Mouse (Mus musculus): ENCODE results near the gene Ppp2r5a. TPM values are rescaled to one million over a fixed set of nuclear protein-coding genes. Genes with fewer than 3 reads are reported as not detected.
"Not testable (repeated sequence)": the region's sequence is repeated elsewhere in the genome, so short reads cannot be mapped to it uniquely, and the experiment has no call there.

Ppp2r5a gene
- total and polyA plus RNA-seq, 3 experiments = 40.3 to 96.7 (median 62.0) TPM

GRCm38 (mm10) chr1:191423201-191423600 lies 20.1 kb upstream of the Ppp2r5a start:
- Histone ChIP-seq H3K36me3 (replicated peaks in 1 of 2; ENCODE audit: control insufficient read depth in 1 of 2, insufficient read depth in 1 of 2, low read length in 1 of 2) (no peaks in the 10 kb centered on the region), H3K27ac (ENCODE audit: insufficient read depth, low read depth) (no peak overlapping the region), H3K4me2 (ENCODE audit: insufficient read depth, low read depth, poor library complexity, severe bottlenecking) (no peak overlapping the region), H3K27me3 (replicated peaks) (no peaks in the 10 kb centered on the region), H3K4me3 (replicated peaks in 1 of 3; ENCODE audit: low read depth in 2 of 3, low read length in 2 of 3, poor library complexity in 1 of 3) (no peak overlapping the region), H3K79me2 (replicated peaks; ENCODE audit: control insufficient read depth, extremely low read depth, insufficient read depth, poor library complexity, severe bottlenecking) (no peaks in the 10 kb centered on the region), H3K9me3 (replicated peaks; ENCODE audit: low read length) (no peaks in the 10 kb centered on the region), H3K9ac (ENCODE audit: insufficient read depth, low read depth) (no peak overlapping the region), H3K4me1 (ENCODE audit: control insufficient read depth in 1 of 2, insufficient read depth in 2 of 2) (peaks cover 2 to 23% of the 10 kb centered on the region in 2 experiments; a peak in 3 of 4 replicates)
- DNase-seq (ENCODE audit: extremely low read depth) = no peak
- dilution Hi-C loops (cut with MboI; ENCODE audit: extremely low pct_ligation_motif_present, extremely low pct_unique_long_range_greater_than_20kb, low sequenced_read_pairs) = no loop called here
- TF ChIP-seq SMC3 (IDR thresholded peaks at IDR 0.05; ENCODE audit: low read depth, low read length) (no peak), BHLHE40 (IDR thresholded peaks at IDR 0.05; ENCODE audit: low read depth, low read length) (no peak), USF2 (conservative IDR thresholded peaks at IDR 0.05; ENCODE audit: low read depth, low read length) (no peak), KAT2A (IDR thresholded peaks at IDR 0.05; ENCODE audit: insufficient replicate concordance, low read length) (no peak), NRF1 (IDR thresholded peaks at IDR 0.05; ENCODE audit: low read depth, low read length) (no peak), CTCF (conservative IDR thresholded peaks at IDR 0.05 in 1 of 2, IDR thresholded peaks at IDR 0.05 in 1 of 2; ENCODE audit: low read depth in 2 of 2, low read length in 2 of 2) (no peak), ZMIZ1 (IDR thresholded peaks at IDR 0.05; ENCODE audit: low read depth, low read length) (no peak), TCF12 (IDR thresholded peaks at IDR 0.05; ENCODE audit: low read depth, low read length) (no peak), IRF4 (IDR thresholded peaks at IDR 0.05; ENCODE audit: low read depth, low read length) (no peak), JUND (conservative IDR thresholded peaks at IDR 0.05; ENCODE audit: low read depth, low read length) (no peak), RCOR1 (conservative IDR thresholded peaks at IDR 0.05; ENCODE audit: low read depth, low read length) (no peak), MAZ (IDR thresholded peaks at IDR 0.05; ENCODE audit: low read depth, low read length) (no peak), HCFC1 (IDR thresholded peaks at IDR 0.05; ENCODE audit: low read depth, low read length) (no peak), MXI1 (IDR thresholded peaks at IDR 0.05; ENCODE audit: low read depth, low read length) (no peak), NELFE (IDR thresholded peaks at IDR 0.05; ENCODE audit: low read depth, low read length) (no peak), JUN (IDR thresholded peaks at IDR 0.05; ENCODE audit: insufficient read depth, low read depth, low read length) (no peak), ZNF384 (IDR thresholded peaks at IDR 0.05; ENCODE audit: low read depth, low read length) (no peak), GABPA (IDR thresholded peaks at IDR 0.05; ENCODE audit: insufficient replicate concordance, low read depth, low read length) (no peak), SIN3A (IDR thresholded peaks at IDR 0.05; ENCODE audit: low read length) (no peak), ZC3H11A (IDR thresholded peaks at IDR 0.05; ENCODE audit: low read depth, low read length) (no peak)
- in situ Hi-C loops (cut with MboI; ENCODE audit: low pct_ligation_motif_present, low pct_unique_long_range_greater_than_20kb, low sequenced_read_pairs) = no loop called here

GRCm38 (mm10) chr1:191422714-191423113 lies 19.6 kb upstream of the Ppp2r5a start:
- H3K36me3 ChIP-seq (replicated peaks in 1 of 2; ENCODE audit: control insufficient read depth in 1 of 2, insufficient read depth in 1 of 2, low read length in 1 of 2); H3K9ac ChIP-seq (ENCODE audit: insufficient read depth, low read depth); H3K9me3 ChIP-seq (replicated peaks; ENCODE audit: low read length); H3K79me2 ChIP-seq (replicated peaks; ENCODE audit: control insufficient read depth, extremely low read depth, insufficient read depth, poor library complexity, severe bottlenecking); DNase-seq (ENCODE audit: extremely low read depth); dilution Hi-C loops (cut with MboI; ENCODE audit: extremely low pct_ligation_motif_present, extremely low pct_unique_long_range_greater_than_20kb, low sequenced_read_pairs); H3K4me3 ChIP-seq (replicated peaks in 1 of 3; ENCODE audit: low read depth in 2 of 3, low read length in 2 of 3, poor library complexity in 1 of 3); H3K27ac ChIP-seq (ENCODE audit: insufficient read depth, low read depth); in situ Hi-C loops (cut with MboI; ENCODE audit: low pct_ligation_motif_present, low pct_unique_long_range_greater_than_20kb, low sequenced_read_pairs); H3K27me3 ChIP-seq (replicated peaks); H3K4me2 ChIP-seq (ENCODE audit: insufficient read depth, low read depth, poor library complexity, severe bottlenecking): not testable (repeated sequence)
- peaks cover 2 to 23% of the 10 kb centered on the region in 2 experiments; a peak in 3 of 4 replicates for H3K4me1 ChIP-seq (ENCODE audit: control insufficient read depth in 1 of 2, insufficient read depth in 2 of 2)

Data from CH12.LX (cell line).